Mouse (Mus musculus) spleen, adult 18-20 months (tissue): ENCODE measurements around the gene Gm42957.
"Not testable (repeated sequence)": the region's sequence is repeated elsewhere in the genome, so short reads cannot be mapped to it uniquely, and the experiment has no call there.

Experiments used
- DNase-seq, 2 experiments: peaks; one replicate each; pipeline ENCODE4 v3.0.0; 2022; ENCODE audit warnings: mixed read lengths in 2 of 2

Gene Gm42957

DNA sequence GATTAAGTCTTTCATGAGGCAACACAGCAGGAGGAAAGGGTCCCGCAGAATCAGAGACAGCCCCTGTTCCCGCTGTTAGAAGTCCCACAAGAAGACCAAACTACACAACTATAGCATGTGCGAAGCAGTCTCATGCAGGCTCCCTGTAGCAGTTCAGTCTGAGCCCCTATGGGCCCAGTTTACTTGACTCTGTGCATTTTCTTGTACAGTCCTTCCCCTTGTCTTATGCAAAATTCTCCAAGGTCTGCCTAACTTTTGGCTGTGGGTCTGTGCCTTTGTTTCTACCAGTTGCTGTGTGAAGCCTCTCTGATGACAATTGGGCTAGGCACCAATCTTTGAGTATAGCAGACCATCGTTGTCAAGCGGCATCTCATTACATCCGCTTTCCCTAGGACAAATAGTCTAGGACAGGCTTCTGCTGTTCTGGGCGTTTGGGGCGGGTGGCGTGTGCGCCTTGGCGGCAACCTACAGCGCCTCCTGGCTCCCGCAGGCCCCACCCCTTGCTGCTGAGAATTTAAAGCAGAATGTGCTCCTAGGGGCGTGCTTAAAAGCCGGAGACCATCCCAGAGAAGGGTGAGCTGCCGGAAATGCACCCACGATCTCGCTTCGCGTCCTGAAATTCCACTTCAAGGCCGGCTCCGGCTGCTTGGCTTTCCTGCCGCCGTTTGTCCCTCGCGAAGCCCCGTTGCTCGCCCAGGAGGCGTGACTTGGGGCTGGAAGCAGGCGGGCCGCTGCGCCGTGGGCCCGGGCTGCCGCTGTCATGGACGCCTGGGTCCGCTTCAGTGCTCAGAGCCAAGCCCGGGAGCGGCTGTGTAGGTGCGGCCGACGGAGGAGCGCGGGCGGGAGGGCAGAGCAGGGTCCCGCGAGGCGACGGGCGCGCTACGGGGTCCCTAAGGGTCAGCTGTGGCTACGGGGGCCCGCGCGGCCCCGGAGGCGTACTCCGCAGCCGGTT lies at the start of gene Gm42957, which contains the start of gene Pex11b:
Gene Gm42957 (plus strand): TSS at position 547 of the 952 bp plus-strand sequence.
Gene Pex11b (plus strand): TSS at position 449 of the 952 bp plus-strand sequence.
- DNase-seq = peak; percentile 69 to 77

DNA sequence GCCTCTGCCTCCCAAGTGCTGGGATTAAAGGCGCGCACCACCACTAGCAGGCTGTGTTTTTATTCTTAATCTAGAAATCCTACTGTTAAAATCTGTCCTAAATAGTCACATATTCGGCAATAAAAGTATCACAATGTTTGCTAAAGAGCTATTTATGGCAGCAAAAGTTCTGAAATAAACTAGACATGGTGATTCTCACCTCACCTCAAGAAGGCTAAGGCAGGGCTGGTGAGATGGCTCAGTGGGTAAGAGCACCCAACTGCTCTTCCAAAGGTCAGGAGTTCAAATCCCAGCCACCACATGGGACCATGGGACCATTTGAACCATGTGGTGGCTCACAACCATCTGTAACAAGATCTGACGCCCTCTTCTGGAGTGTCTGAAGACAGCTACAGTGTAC lies 44.6 kb upstream of the Gm42957 start:
- DNase-seq = no peak

DNA sequence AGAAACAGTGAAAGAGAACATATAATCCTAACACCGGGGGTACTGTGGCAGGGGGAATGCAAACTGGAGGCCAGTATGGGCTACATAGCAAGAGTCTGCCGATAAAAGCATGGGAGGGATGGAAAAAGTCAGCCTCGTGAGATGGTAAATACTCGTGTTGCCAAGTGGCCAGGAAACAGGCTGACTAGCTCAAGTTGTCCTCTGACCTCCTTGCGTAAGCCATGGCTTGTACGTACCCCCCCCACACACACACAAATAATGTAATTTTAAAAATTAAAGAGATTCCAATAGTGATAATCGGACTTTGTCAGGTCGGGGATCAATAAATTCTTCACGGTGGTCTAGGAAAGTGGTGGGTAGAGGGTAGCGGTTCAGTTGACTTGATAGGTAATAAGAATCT lies 41.9 kb upstream of the Gm42957 start:
- no peak for DNase-seq

DNA sequence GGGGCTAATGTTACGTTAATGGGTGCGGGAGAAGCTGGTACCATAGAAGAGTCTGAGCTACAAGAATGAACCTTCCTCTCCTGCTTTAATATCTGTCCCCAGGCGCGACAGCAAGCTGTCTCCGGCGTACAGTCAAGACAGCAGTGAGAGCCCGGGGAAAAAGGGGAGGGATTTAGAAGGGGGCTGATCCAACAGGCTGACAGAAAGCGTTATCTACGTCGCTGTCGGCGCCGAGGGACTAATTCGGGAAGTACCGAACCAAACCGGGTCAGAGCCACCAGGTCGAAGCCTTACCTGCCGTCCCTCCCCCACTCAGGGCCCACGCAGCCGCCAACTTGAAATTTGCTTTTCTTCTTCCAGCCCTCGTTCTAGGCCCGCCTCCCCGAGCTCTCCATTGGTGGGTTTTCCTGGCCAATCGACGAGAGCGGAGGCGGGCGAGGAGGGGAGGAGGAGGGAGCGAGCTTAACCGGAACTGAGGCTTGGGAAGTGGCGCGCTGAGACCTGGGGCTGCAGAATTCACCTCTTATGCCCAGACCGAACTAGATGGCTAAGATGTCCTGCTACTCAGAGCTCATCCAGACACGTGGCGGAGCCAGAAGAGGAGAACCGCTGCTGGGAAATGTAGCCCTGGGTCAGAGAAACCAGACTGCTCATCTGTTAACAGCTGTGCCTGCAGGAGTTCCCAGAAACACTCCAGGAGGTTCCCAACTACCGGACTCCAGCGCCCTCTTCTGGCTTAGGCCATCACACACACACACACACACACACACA lies 41.3 kb upstream of the Gm42957 start, which contains the start of gene Polr3gl:
Gene Polr3gl (minus strand): TSS at position 392 of the 771 bp plus-strand sequence.
- peak; percentile 90 to 92 for DNase-seq

DNA sequence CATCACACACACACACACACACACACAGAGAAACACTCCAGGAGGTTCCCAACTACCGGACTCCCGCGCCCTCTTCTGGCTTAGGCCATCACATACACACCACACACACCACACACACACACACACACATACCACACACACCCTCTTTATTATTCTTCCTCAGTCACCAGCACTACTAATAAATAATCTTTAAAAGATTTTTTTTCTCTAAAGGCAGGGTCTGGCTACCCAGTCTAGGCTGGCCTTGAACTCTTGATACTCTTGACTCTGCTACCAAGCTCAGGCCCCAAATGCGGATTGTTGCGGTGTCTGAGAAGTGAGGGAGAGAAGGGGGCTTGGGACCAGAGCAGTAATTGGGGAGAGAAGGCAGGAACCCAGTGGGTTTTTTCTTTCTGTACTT lies 40.4 kb upstream of the Gm42957 start:
- DNase-seq = no peak

DNA sequence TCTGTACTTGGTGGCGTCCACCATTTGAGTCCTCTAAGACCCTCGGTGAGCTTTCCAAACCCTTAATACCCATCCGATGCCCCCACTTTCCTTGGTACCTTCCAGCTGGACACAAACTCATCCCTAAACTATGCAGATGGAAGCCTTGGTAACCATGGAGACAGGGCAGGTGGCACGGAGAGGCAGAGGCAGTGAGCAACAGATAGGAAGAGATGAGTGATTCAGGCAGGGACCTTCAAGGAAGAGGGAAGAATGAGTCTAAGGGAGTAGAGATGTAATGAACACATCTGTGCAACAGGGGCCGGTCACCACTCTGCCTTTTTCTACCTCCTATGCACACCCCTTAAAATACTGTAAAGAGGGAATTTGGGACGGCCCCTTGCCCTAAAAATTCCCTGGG lies 39.6 kb upstream of the Gm42957 start:
- no peak for DNase-seq

DNA sequence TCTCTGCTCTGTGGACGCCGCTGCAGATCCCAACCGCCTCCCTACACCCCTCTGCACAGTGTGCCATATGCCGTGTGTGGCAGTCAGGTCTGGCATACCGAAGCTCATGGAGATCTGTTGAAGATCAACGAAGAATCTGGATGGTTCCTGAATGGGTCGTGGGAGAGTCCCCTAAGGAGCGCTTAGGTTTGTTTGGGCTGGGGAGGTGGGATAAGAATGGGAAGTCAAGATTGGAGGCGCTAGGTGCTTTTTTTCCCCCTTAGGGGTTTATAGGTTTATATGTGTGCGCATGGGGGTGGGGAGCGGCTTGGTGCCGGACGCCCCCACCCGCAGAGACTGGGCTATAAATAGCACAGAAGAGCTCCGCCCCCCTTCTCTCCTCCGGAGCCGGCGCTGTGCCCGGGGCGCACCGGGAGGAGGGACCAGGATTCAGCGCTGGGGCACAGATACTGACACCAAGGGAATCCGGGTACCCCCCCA lies 39.0 kb upstream of the Gm42957 start, which contains the start of gene Ankrd34a:
Gene Ankrd34a (plus strand): TSS at position 409 of the 480 bp plus-strand sequence.
- DNase-seq = no peak

DNA sequence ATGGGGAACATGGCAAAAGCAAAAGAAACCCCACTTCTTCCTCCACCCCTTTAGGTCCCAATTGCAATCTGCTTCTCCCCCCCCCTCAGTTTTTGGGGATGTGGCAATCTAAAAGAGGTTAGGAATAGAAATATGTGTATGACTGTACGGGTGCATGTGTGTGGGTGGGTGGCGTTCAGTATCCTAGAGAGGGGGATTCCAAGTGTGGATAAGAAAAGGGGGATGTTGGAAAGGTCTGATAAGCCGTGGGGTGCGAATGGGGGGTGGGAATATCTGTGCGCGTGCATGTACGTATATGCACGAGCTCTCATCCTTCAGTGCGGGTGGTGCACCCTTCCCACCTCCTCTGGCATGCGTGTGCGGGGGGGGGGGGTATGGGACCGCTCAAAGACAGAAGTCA lies 38.4 kb upstream of the Gm42957 start:
- no peak for DNase-seq

DNA sequence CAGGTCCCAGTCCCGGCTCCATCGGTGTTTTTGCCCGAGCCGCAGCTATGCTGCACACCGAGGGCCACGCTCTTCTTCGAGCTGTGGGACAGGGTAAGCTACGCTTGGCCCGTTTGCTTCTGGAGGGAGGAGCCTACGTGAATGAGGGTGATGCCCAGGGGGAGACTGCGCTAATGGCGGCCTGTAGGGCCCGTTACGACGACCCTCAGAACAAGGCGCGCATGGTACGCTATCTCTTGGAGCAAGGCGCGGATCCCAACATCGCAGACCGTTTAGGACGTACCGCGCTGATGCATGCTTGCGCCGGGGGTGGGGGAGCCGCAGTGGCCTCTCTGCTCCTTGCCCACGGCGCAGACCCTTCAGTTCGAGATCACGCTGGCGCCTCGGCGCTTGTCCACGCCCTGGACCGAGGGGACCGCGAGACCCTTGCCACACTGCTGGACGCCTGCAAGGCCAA lies 37.8 kb upstream of the Gm42957 start:
- no peak for DNase-seq

DNA sequence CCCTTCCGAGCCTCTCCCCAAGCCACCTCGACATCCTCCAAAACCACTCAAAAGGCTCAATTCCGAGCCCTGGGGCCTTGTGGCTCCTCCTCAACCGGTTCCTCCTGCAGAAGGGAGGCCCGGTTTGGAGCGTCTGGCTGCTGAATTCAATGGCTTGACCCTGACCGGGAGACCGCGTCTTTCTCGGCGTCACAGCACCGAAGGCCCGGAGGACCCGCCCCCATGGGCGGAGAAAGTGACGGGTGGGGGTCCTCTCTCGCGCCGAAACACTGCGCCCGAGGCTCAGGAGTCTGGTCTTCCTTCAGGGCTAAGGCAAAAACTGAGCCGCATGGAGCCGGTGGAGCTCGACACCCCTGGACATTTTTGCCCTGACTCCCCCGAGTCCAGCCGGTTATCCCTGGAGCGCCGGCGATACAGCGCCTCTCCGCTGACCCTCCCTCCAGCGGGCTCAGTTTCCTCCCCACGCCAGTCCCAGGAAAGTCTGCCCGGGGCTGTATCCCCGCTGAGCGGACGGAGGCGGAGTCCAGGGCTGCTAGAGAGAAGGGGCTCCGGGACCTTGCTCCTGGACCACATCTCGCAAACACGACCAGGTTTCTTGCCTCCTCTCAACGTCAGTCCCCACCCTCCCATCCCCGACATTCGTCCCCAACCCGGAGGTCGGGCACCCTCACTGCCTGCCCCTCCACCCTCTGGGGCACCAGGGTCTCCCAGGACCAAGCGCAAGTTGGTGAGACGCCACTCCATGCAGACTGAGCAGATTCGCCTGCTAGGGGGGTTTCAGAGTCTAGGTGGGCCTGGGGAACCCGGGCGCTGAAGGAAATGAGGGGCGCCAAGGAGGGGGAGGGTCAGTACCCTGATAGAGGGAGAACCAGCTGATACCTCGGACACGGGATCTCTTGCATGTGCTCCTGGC lies 36.9 kb upstream of the Gm42957 start:
- DNase-seq = peak in 1 of 2 experiments; percentile 36

DNA sequence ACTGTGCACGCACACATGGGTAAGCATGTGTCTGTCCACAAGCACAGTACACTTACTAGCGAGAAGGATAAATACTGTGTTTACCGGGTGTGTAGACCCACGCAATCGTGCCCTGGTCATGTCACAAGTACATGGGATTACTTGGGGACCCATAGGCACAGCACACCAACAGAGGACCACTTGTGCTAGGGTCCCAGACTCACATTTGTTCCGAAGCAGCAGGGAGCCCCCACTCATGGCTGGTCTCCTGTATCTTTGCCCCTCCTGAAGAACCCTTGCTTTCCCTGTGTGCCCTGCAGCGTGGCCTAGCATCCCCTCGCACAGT lies 36.2 kb upstream of the Gm42957 start:
- no peak for DNase-seq

DNA sequence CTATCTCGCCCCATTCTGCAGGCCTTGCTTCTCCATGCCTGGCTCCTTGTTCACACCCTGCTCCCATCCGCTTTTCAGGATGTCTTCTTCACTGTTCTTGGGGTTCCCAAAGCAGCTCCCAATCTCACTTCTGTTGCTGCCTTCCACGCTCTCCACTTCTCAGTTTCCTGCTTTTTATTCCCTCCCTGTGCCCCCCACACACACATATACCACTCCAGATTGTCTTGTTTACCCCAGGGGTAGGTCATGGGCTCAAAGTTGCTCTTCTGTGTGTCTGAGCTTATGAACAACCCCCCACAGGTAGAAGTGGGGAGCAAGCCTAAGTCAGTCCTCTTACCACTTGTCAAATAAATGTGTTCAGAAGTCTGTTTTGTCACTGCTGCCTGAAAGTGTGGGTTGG lies 35.9 kb upstream of the Gm42957 start:
- no peak for DNase-seq

DNA sequence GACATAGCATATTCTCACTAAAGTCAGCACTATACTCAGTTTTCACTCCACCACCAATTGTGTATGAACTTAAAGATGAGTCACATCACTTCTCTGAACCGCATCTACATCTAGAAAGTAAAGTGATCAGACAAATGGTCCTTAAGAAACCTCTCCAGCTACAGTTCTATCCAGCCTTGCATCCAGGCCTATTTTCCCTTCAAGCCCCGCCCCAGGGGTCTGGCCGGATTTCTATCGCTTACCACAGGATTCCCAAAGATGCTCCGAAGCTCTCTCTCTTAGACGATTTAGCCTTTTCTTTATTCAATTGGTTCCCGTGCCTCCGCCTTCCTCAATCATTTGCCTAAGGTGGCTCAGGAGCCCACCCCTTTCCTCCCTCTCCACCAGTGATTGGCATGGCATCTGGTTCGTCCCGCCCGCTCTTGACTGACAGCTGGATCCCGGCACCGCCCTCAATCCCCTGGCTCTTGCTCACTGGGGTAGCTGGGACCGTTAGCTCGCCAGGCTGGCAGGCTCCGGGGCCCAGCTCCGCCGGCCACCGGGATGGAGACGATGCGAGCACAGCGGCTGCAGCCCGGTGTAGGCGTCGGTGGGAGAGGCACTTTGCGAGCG lies 34.5 kb upstream of the Gm42957 start, which contains the start of gene Lix1l:
Gene Lix1l (plus strand): TSS at position 511 of the 612 bp plus-strand sequence.
- peak; percentile 75 to 79 for DNase-seq

DNA sequence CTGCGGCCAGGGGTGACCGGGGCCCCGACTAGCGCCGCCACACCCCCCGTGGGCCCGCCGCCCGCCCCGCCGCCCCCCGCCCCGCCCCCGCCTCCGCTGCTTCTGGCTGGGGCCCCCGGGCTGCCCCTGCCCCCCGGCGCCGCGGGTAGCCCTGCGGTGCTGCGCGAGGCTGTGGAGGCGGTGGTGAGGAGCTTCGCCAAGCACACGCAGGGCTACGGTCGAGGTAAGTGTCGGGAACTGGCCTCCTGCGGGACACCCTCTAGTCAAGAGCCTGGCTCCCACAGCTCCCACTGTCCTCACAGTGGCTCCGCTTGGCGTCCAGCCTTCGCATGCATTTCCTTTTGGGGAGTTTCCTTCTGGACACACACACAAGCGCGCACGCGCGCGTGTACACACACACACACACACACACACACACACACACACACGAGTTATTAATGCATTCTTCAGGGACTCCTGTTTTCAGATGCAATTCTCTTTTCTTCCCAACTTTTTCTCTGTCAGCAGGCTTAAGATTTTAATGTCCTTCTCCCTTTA lies 34.0 kb upstream of the Gm42957 start:
- peak; percentile 12 to 29 for DNase-seq

DNA sequence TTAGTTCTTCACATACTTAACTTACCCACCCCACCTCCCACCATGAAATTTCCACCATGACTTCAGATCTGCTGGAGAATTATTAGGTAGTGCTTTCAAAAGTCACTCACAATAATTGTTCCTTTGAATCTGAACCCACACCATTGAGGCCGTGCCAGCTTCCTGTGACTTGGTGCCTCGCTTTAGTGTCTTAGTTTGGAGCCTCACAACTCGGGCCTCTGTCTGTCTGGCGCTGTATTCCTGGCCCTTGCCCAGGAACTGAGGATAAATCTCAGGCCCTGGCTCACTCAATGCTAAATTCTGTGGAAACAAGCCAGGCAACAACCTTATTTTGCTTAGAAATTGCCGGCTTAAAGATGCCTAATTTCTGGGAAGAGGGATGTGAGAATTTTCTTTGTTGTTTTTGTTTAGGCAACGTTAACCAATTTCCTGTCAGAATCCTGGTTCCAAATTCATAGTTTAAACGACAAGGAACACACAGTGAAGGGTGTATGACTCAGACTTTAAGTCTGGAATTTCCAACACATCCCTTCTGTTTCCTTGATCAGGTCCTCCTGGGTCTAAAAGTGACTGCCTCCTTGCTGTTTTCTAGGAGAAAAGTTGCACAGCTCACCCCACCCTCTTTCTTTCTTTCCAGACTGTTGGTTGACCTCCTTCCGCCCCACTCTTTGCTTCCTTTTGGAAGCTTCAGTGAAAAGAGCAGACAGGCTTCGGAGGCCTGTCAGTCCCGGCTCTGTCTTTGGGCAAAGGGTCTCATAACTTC lies 33.2 kb upstream of the Gm42957 start:
- no peak for DNase-seq

DNA sequence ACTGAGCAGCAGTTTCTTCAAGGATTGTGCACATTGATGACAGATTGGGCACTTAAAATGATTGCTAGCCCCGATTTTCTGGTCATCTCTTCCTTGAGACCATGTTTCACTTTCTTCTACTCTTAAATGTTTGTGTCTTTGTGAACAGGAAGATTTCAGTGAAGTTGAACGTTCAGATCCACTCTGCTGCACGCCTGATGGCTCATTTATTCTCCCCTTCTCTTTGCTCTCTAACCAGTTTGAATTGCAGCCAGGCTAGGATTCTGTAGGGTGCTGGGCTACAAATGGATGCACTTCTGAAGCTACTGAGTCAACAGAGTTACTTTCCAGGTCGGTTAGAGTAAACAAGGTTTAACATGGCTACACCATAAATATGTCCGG lies 32.6 kb upstream of the Gm42957 start:
- DNase-seq = no peak

DNA sequence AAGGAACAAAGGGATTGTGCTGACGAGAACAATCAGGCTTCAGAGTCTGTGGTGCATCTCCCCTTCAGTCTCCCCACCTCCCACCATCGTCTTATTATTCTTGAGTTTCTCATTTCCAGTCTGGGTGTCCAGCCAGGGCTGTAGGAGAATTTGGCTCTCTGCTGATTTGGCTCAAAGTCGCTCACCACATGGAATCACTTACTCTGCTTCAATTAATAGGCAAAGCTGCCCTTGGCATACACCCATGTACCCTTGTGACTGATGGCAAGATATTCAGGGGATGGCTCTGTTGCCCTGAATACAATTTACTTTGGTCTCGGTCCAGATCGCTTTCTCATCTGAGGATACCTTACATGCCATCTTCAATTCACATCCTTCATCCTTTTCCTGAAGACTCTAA lies 32.0 kb upstream of the Gm42957 start:
- no peak for DNase-seq

DNA sequence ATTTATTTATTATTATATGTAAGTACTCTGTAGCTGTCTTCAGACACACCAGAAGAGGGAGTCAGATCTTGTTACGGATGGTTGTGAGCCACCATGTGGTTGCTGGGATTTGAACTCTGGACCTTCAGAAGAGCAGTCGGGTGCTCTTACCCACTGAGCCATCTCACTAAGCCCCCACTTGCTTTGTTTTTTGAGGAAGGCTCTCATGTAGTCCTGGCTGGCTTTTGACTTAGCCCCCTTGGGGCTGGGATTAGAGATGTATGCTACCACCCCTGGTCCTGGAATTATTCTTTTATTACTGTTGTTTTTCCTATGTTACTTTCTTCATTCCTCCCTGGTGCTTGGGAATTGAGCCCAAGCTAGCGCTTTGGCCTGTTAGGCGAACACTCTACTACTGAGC lies 29.3 kb upstream of the Gm42957 start:
- not testable (repeated sequence) for DNase-seq

DNA sequence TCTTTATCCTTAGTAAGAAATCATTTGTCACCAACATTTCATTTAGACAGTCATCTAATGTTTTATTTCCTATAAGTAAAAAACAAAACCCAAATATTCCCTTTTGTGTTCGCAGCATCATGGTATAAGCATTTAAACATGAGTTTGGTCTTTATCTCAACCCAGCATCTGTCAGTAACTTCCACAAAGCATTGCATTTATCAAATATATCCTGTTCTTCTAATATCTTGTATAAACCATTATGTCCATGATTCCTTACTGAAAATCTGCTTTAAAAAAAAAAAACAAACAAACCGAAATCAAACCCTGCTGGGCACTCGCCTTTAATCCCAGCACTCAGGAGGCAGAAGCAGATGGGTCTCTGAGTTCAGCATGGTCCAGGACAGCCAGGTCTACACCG lies 28.7 kb upstream of the Gm42957 start:
- DNase-seq = no peak

DNA sequence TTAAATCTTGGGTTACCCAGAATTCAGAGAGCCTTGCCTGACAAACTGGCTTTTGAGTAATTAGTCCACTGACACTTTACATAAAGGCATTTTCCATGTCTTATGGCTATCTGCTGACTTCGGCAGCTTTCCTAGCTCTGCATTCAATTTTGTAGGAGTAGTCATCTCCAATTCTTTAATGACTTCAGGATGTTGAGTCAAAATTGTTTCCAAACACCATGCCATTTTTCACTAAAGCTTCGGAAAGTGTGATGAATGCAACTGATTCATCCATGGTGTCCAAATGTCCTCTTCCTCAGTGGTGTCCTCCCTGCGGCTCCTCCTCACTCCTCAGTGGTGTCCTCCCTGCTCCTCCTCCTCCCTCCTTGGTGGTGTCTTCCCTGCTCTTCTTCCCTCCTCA lies 17.3 kb upstream of the Gm42957 start:
- no peak for DNase-seq

DNA sequence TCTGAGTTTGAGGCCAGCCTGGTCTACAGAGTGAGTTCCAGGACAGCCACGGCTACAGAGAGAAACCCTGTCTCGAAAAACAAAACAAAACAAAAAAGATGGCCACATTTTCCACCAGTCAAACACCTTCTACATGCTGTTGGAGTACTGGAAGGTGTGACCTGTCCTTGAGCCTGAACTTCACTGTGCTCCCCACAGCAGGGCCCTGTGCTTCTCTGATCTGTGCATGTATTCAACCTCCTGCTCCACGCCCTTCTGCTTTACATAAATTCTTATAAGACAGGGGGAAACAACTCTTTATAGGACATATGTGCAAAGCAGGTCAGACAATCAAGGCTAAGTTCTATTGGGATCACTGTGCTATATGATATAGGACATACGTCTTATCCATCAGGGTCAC lies 12.1 kb upstream of the Gm42957 start:
- DNase-seq = no peak
